Mouse (Mus musculus): Measurements from ENCODE around the gene Mbnl1. TPM values are rescaled to one million over a fixed set of nuclear protein-coding genes. Genes with fewer than 3 reads are reported as not detected.
"Not testable (repeated sequence)": the region's sequence is repeated elsewhere in the genome, so short reads cannot be mapped to it uniquely, and the experiment has no call there.

Gene Mbnl1
- total RNA-seq, 2 experiments from 2014 or later: 339 to 401 TPM

- DNase-seq: no peak
Observed at GRCm38 (mm10) chr3:60489509-60489908, 16.9 kb downstream of the Mbnl1 start.

GRCm38 (mm10) chr3:60494774-60495535 is 22.3 kb downstream of the Mbnl1 start:
- DNase-seq: not testable (repeated sequence)

GRCm38 (mm10) chr3:60496197-60496596 is 23.6 kb downstream of the Mbnl1 start:
- no peak for DNase-seq

- DNase-seq: no peak
Observed at GRCm38 (mm10) chr3:60498151-60498550, 25.5 kb downstream of the Mbnl1 start.

GRCm38 (mm10) chr3:60498646-60499045 is 26.0 kb downstream of the Mbnl1 start:
- no peak for DNase-seq

GRCm38 (mm10) chr3:60499157-60499578 is 26.5 kb downstream of the Mbnl1 start:
- DNase-seq: no peak

GRCm38 (mm10) chr3:60499718-60500450 is 27.3 kb downstream of the Mbnl1 start:
- DNase-seq: no peak

GRCm38 (mm10) chr3:60500571-60501527 is 28.2 kb downstream of the Mbnl1 start:
- peak; percentile 87 for DNase-seq

- peak; percentile 77 for DNase-seq
Observed at GRCm38 (mm10) chr3:60501561-60502151, 29.0 kb downstream of the Mbnl1 start.

GRCm38 (mm10) chr3:60502155-60502987 is 29.7 kb downstream of the Mbnl1 start:
- DNase-seq: no peak

GRCm38 (mm10) chr3:60503196-60503595 is 30.6 kb downstream of the Mbnl1 start:
- no peak for DNase-seq

GRCm38 (mm10) chr3:60504775-60505430 is 32.3 kb downstream of the Mbnl1 start:
- no peak for DNase-seq

- no peak for DNase-seq
Observed at GRCm38 (mm10) chr3:60506821-60507220, 34.2 kb downstream of the Mbnl1 start.

- DNase-seq: no peak
Observed at GRCm38 (mm10) chr3:60507496-60507895, 34.9 kb downstream of the Mbnl1 start.

- DNase-seq: no peak
Observed at GRCm38 (mm10) chr3:60507979-60508378, 35.3 kb downstream of the Mbnl1 start.

- DNase-seq: no peak
Observed at GRCm38 (mm10) chr3:60511197-60511596, 38.6 kb downstream of the Mbnl1 start.

- no peak for DNase-seq
Observed at GRCm38 (mm10) chr3:60513337-60513736, 40.7 kb downstream of the Mbnl1 start.

- DNase-seq: no peak
Observed at GRCm38 (mm10) chr3:60513746-60514145, 41.1 kb downstream of the Mbnl1 start.

GRCm38 (mm10) chr3:60515430-60515829 is 42.8 kb downstream of the Mbnl1 start:
- DNase-seq: no peak

- peak; percentile 62 for DNase-seq
Observed at GRCm38 (mm10) chr3:60516054-60516674, 43.5 kb downstream of the Mbnl1 start.
